Mouse (Mus musculus) liver, postnatal 0 days (tissue): Measurements from ENCODE around the gene Fam213b. TPM values are rescaled to one million over a fixed set of nuclear protein-coding genes. Genes with fewer than 3 reads are reported as not detected.

ENCODE experiments used
- ATAC-seq: fragments of 200-750 bp; cut with Nextera tagmentation; 2 replicates; pipeline ENCODE4 v1.8.0; 2017; ENCODE audit warnings: mild to moderate bottlenecking, moderate library complexity
- DNase-seq: peaks from one replicate; pipeline ENCODE4 v3.0.0-alpha.2; 2016
- H3K27ac ChIP-seq: fragments of 300-500 bp; sonication (generic); 2 replicates; pipeline ENCODE4 v1.5.1; 2014; ENCODE audit warnings: antibody characterized with exemption, moderate library complexity, mild to moderate bottlenecking, low read depth
- H3K27me3 ChIP-seq: fragments of 300-500 bp; sonication (generic); 2 replicates; pipeline ENCODE4 v1.6.1; 2014; ENCODE audit warnings: low read length, control low read depth, mixed read lengths; ENCODE audit not compliant: insufficient read depth
- H3K36me3 ChIP-seq: fragments of 300-500 bp; sonication (generic); replicated peaks from 2 replicates; pipeline ENCODE4 v1.6.1; 2014; ENCODE audit warnings: mild to moderate bottlenecking, control low read depth, low read length, moderate library complexity, mixed read lengths; ENCODE audit not compliant: insufficient read depth
- H3K4me1 ChIP-seq: fragments of 300-500 bp; sonication (generic); 2 replicates; pipeline ENCODE4 v1.6.1; 2014; ENCODE audit warnings: antibody characterized with exemption, mild to moderate bottlenecking, control low read depth; ENCODE audit not compliant: insufficient read depth
- H3K4me2 ChIP-seq: fragments of 300-500 bp; sonication (generic); 2 replicates; pipeline ENCODE4 v1.6.1; 2014; ENCODE audit warnings: low read depth, mild to moderate bottlenecking, low read length, moderate library complexity, mixed read lengths
- H3K4me3 ChIP-seq: fragments of 300-500 bp; sonication (generic); 2 replicates; pipeline ENCODE4 v1.5.1; 2014; ENCODE audit warnings: low read depth, low read length
- H3K9ac ChIP-seq: fragments of 300-500 bp; sonication (generic); replicated peaks from 2 replicates; pipeline ENCODE4 v1.6.1; 2014; ENCODE audit warnings: mild to moderate bottlenecking, moderate library complexity
- H3K9me3 ChIP-seq: fragments of 300-500 bp; sonication (generic); 2 replicates; pipeline ENCODE4 v1.6.1; 2016; ENCODE audit warnings: mild to moderate bottlenecking, control low read depth, low read length, mixed read lengths
- CTCF ChIP-seq: sonication (generic); IDR thresholded peaks from 2 replicates; pipeline ENCODE4 v1.5.1; 2016; ENCODE audit warnings: antibody characterized with exemption, low read depth
- EP300 ChIP-seq: IDR thresholded peaks from 2 replicates; pipeline ENCODE4 v1.6.1; 2016; ENCODE audit warnings: antibody characterized with exemption, low read depth, mild to moderate bottlenecking
- WGBS: fragments of 180-500 bp; shearing (Covaris S2); extraction: QIAGEN DNeasy Blood & Tissue Kit; methylation state at CpG from one replicate; pipeline ENCODE4 v1.1.7; 2014; ENCODE audit not compliant: insufficient replicate concordance; 5-methylcytosine and 5-hydroxymethylcytosine counted together
- polyA plus RNA-seq: library from polyadenylated mRNA; unstranded; fragments of >200 nt; fragmentation: Nextera tagmentation; extraction: Ambion mirVana; gene quantifications from 2 replicates; pipeline ENCODE4 v1.2.1, GENCODE M21; 2015

Gene Fam213b
- polyA plus RNA-seq, 1 experiment from 2014 or later: 5.9 TPM

- TF ChIP-seq EP300: peak; percentile 55
- TF ChIP-seq CTCF: peak; percentile 97
- peak overlapping the region; percentile 85 for H3K27ac ChIP-seq
- peaks cover 20% of the 10 kb centered on the region for H3K4me1 ChIP-seq
- WGBS: 8% methylated on average over 18 of the region's 18 CpGs
- H3K27me3 ChIP-seq: 0 out of 2 replicates have a peak, but pooled peaks cover 4% of the 10 kb centered on the region
- peak; percentile 97 for DNase-seq
- peak overlapping the region; percentile 77 for H3K4me2 ChIP-seq
- H3K9ac ChIP-seq: peak overlapping the region; percentile 57
- peak overlapping the region; percentile 44 for H3K4me3 ChIP-seq
- no peaks in the 10 kb centered on the region for H3K36me3 ChIP-seq
- no peaks in the 10 kb centered on the region for H3K9me3 ChIP-seq
- ATAC-seq: peak; percentile 79
These were observed 20.9 kb downstream of the Fam213b start for GRCm38 (mm10) chr4:154877864-154878548.

DNA sequence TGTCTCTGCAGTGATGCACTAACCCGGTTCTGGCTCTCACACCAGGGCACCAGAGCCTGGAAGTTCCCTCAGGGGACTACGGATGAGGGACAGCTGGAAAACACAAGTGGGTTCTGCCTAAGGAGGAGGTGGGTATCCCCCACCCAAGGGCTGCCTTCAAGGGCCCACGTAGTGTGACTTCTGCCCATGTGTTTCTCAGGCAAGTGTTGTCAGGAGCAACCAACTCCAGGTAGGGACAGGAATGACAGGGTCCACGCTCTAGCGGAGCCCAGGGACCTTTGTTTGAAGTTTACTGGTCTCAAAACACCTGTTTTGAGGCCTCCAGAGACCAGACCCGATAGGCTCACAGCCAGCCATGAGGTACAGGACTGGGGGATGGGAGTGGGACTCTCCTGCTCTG is 25.7 kb downstream of the Fam213b start:
- Histone ChIP-seq H3K9ac (no peak overlapping the region), H3K9me3 (no peaks in the 10 kb centered on the region), H3K4me2 (no peak overlapping the region), H3K36me3 (no peaks in the 10 kb centered on the region), H3K4me3 (no peak overlapping the region), H3K27ac (no peak overlapping the region), H3K4me1 (peaks cover 1% of the 10 kb centered on the region), H3K27me3 (peaks cover 13% of the 10 kb centered on the region; the same call in 1 of the 2 replicates)
- 76% methylated on average over 6 of the region's 6 CpGs for WGBS
- DNase-seq (no peak), ATAC-seq (no peak)
- TF ChIP-seq CTCF (no peak), EP300 (no peak)

GRCm38 (mm10) chr4:154871757-154872251 is 27.1 kb downstream of the Fam213b start:
- WGBS: 14% methylated on average over 13 of the region's 13 CpGs
- Histone ChIP-seq H3K27ac (no peak overlapping the region), H3K27me3 (peaks cover 13% of the 10 kb centered on the region; the same call in 1 of the 2 replicates), H3K9me3 (no peaks in the 10 kb centered on the region), H3K4me1 (no peaks in the 10 kb centered on the region), H3K4me3 (no peak overlapping the region), H3K4me2 (no peak overlapping the region), H3K36me3 (no peaks in the 10 kb centered on the region), H3K9ac (no peak overlapping the region)
- ATAC-seq: no peak
- DNase-seq: no peak
- TF ChIP-seq EP300: no peak
- 0 out of 2 replicates have a peak, but pooled peaks have one; percentile 1 for TF ChIP-seq CTCF

DNA sequence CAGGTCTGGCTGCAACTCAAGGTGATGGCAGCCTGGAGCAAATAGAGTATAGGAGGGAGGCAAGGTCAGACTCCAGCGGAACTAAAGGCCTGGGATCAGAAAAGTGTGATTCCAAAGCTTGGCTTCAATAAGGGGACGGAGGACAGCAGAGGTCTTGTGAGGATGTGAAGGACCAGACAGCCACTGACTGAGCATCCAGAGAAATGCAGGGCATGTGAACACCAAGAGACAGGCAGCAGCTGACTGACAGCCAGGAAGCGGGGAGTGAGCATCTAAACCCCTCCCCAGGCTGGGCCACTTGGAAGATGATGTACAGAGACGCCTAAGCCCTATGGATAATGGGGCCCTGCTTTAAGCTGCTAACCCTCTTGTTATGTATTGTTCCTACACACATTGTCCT is 28.2 kb downstream of the Fam213b start:
- Histone ChIP-seq H3K9me3 (no peaks in the 10 kb centered on the region), H3K4me3 (no peak overlapping the region), H3K36me3 (no peaks in the 10 kb centered on the region), H3K27ac (no peak overlapping the region), H3K4me1 (no peaks in the 10 kb centered on the region), H3K9ac (no peak overlapping the region), H3K27me3 (peaks cover 13% of the 10 kb centered on the region; the same call in 1 of the 2 replicates), H3K4me2 (no peak overlapping the region)
- 78% methylated on average over 4 of the region's 4 CpGs for WGBS
- ATAC-seq (no peak), DNase-seq (no peak)
- TF ChIP-seq EP300 (no peak), CTCF (no peak)

GRCm38 (mm10) chr4:154869440-154869839 is 29.5 kb downstream of the Fam213b start, which contains the start of gene Mmel1:
Mmel1 (plus strand) TSS chr4:154869585.
- no peaks in the 10 kb centered on the region for H3K36me3 ChIP-seq
- DNase-seq: no peak
- H3K4me2 ChIP-seq: no peak within 1 kb of the TSS
- peaks cover 13% of the 10 kb centered on the region; the same call in 1 of the 2 replicates for H3K27me3 ChIP-seq
- H3K4me3 ChIP-seq: no peak within 1 kb of the TSS
- no peak within 1 kb of the TSS for H3K9ac ChIP-seq
- H3K9me3 ChIP-seq: no peaks in the 10 kb centered on the region
- no peak for ATAC-seq
- 59% methylated on average over 7 of the region's 7 CpGs for WGBS
- H3K4me1 ChIP-seq: no peaks in the 10 kb centered on the region
- TF ChIP-seq CTCF (no peak), EP300 (no peak)
- no peak within 1 kb of the TSS for H3K27ac ChIP-seq

DNA sequence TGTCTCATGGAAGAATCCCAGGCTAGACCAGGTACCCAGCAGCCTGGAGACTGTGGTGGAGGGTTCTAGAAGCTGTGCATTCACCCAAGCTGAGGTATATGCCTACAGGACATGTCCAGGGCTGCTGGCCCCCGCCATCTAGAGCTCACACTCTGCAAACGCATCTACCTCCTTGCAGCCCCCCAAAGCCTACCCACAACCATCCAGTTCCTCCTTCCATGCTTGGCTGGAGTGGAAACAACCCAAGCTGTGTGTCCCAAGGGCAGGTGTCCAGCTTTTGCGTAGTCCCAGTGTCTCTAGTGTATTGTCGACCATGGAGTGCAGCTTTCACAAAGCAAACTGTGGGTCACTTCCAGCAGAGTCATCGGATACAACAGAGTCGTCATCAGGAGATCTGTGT is 31.7 kb downstream of the Fam213b start:
- H3K27me3 ChIP-seq: peaks cover 9% of the 10 kb centered on the region; the same call in 1 of the 2 replicates
- no peak overlapping the region for H3K9ac ChIP-seq
- 0 out of 2 replicates have a peak, but pooled peaks cover 2% of the 10 kb centered on the region for H3K4me1 ChIP-seq
- H3K9me3 ChIP-seq: no peaks in the 10 kb centered on the region
- ATAC-seq: no peak
- WGBS: 71% methylated on average over 6 of the region's 6 CpGs
- no peak for DNase-seq
- no peak overlapping the region for H3K4me2 ChIP-seq
- H3K27ac ChIP-seq: no peak overlapping the region
- TF ChIP-seq EP300 (no peak), CTCF (no peak)
- no peaks in the 10 kb centered on the region for H3K36me3 ChIP-seq
- no peak overlapping the region for H3K4me3 ChIP-seq
